Mouse (Mus musculus) E14TG2a.4 (cell line): ENCODE measurements around the gene Eml3.

Experiments used
- CTCF ChIP-seq: conservative IDR thresholded peaks from 2 replicates; pipeline ENCODE4 v1.5.1; 2014; ENCODE audit warnings: low read length
- POU5F1 ChIP-seq: IDR thresholded peaks from 2 replicates; pipeline ENCODE4 v1.6.1; 2014; ENCODE audit warnings: low read length, borderline replicate concordance

DNA sequence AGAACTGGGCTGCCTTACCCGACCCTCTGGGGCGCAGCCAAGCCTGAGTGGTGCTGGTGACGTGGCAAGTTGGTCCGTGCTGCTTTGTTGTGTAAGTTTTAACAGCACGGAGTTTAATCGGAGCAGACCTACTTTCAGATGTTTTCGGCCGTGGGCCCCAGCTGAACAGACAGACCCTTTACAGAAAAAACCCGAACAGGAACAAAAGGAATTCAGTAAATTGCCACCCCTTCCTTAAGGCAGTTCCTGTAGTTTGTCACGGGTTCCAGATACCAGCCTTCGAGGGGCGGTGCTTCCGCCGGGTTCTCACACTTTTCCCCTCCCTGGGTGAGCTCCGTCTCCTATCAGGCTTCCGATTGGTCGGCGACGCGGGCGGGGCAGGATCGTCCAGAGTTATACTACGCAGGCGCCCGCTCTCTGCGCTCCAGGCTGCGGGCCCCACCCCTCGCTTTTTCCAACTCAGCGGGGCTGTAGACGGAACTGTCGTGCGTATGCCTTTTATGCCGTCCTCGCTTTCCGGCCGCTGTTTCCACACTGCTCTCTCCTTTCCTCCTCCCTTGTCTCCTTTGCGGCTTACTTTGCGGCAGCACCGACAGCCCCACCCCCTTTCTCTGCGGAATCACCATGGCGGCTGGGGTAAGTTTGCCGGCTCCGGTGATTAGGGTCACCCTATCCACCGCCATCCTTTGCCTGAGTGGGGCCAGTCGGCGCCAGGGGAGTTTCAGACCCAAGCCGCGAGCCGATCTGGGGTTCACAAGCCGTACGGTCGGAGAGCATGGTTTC is 37.4 kb downstream of the Eml3 start, which contains the start of gene Eef1g:
- TF ChIP-seq CTCF: no peak
- no peak for TF ChIP-seq POU5F1
